Mouse (Mus musculus): Measurements from ENCODE around the gene Olfr1107.

DNA sequence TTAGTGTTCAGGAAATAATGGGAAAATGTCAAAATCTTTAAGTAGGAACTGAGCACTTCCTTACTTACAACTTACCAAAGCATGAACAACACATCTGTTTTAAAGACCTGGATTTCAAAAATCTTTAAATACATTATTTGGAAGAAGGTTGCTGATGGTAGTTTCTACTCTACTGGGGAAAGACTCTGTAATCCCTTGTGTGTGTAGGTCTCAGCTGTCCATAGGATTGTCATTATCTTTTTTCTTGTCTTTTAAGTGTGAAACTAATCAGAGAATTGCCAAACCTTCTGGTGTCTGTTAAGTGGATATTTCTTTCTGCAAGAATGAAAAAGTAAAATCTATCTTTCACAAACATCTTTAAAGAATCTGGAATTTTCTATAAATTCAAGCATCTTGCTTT, 38.9 kb upstream of the Olfr1107 start, which contains the start of gene Olfr259:
- TF ChIP-seq POLR2A (IDR thresholded peaks at IDR 0.05; ENCODE audit: low read depth, low read length) (no peak), CTCF (IDR thresholded peaks at IDR 0.05; ENCODE audit: borderline replicate concordance, insufficient read depth, low read length) (no peak)
